Mouse (Mus musculus) midbrain, embryonic 16.5 days (tissue): Measurements from ENCODE around the gene St6galnac3. TPM values are rescaled to one million over a fixed set of nuclear protein-coding genes. Genes with fewer than 3 reads are reported as not detected.

Experiments used
- ATAC-seq: fragments of 200-750 bp; cut with Nextera tagmentation; 2 replicates; pipeline ENCODE4 v1.8.0; 2017; ENCODE audit warnings: moderate TSS enrichment
- H3K27ac ChIP-seq: fragments of 300-500 bp; sonication (generic); 2 replicates; pipeline ENCODE4 v1.5.1; 2014; ENCODE audit warnings: mild to moderate bottlenecking, low read length, mixed read lengths
- H3K27me3 ChIP-seq: fragments of 300-500 bp; sonication (generic); 2 replicates; pipeline ENCODE4 v1.6.1; 2014; ENCODE audit warnings: low read depth, low read length, mixed read lengths; ENCODE audit not compliant: control insufficient read depth, insufficient read depth
- H3K36me3 ChIP-seq: fragments of 300-500 bp; sonication (generic); 2 replicates; pipeline ENCODE4 v1.6.1; 2014; ENCODE audit warnings: mild to moderate bottlenecking, low read length, moderate library complexity, mixed read lengths; ENCODE audit not compliant: control insufficient read depth, insufficient read depth
- H3K4me1 ChIP-seq: fragments of 300-500 bp; sonication (generic); 2 replicates; pipeline ENCODE4 v1.6.1; 2014; ENCODE audit warnings: mild to moderate bottlenecking, low read length, mixed read lengths; ENCODE audit not compliant: control insufficient read depth, insufficient read depth
- H3K4me2 ChIP-seq: fragments of 300-500 bp; sonication (generic); 2 replicates; pipeline ENCODE4 v1.6.1; 2014; ENCODE audit warnings: mild to moderate bottlenecking, low read length, mixed read lengths
- H3K4me3 ChIP-seq: fragments of 300-500 bp; sonication (generic); 2 replicates; pipeline ENCODE4 v1.5.1; 2014; ENCODE audit warnings: low read depth, mild to moderate bottlenecking, low read length, moderate library complexity, mixed read lengths
- H3K9ac ChIP-seq: fragments of 300-500 bp; sonication (generic); 2 replicates; pipeline ENCODE4 v1.6.1; 2014; ENCODE audit warnings: low read depth, low read length, mixed read lengths
- H3K9me3 ChIP-seq: fragments of 300-500 bp; sonication (generic); replicated peaks from 2 replicates; pipeline ENCODE4 v1.6.1; 2014; ENCODE audit warnings: mild to moderate bottlenecking, low read length, mixed read lengths; ENCODE audit not compliant: control insufficient read depth, poor library complexity, severe bottlenecking
- WGBS: fragments of 180-500 bp; shearing (Covaris S2); extraction: QIAGEN DNeasy Blood & Tissue Kit; methylation state at CpG from one replicate; pipeline ENCODE4 v1.1.7; 2014; 5-methylcytosine and 5-hydroxymethylcytosine counted together
- polyA plus RNA-seq: library from polyadenylated mRNA; unstranded; fragments of >200 nt; fragmentation: Nextera tagmentation; extraction: Ambion mirVana; gene quantifications from 2 replicates; pipeline ENCODE4 v1.2.1, GENCODE M21; 2015

St6galnac3 gene
- polyA plus RNA-seq, 1 experiment from 2014 or later = 19.1 TPM

- H3K9ac ChIP-seq = no peak overlapping the region
- H3K27me3 ChIP-seq = no peaks in the 10 kb centered on the region
- ATAC-seq = no peak
- H3K36me3 ChIP-seq = no peaks in the 10 kb centered on the region
- H3K4me1 ChIP-seq = no peaks in the 10 kb centered on the region
- H3K27ac ChIP-seq = no peak overlapping the region
- H3K4me2 ChIP-seq = no peak overlapping the region
- whole genome bisulfite sequencing = 81% methylated on average over 4 of the region's 4 CpGs
- H3K9me3 ChIP-seq = no peaks in the 10 kb centered on the region
- H3K4me3 ChIP-seq = no peak overlapping the region
Observed at GRCm38 (mm10) chr3:153536260-153536659, 188.7 kb downstream of the St6galnac3 start.

GRCm38 (mm10) chr3:153529174-153529573 lies 195.8 kb downstream of the St6galnac3 start:
- no peaks in the 10 kb centered on the region for H3K9me3 ChIP-seq
- ATAC-seq = no peak
- no peak overlapping the region for H3K27ac ChIP-seq
- 78% methylated on average over 6 of the region's 6 CpGs for WGBS
- H3K36me3 ChIP-seq = no peaks in the 10 kb centered on the region
- H3K4me2 ChIP-seq = no peak overlapping the region
- no peak overlapping the region for H3K9ac ChIP-seq
- H3K4me1 ChIP-seq = peaks cover 4% of the 10 kb centered on the region; the same call in 1 of the 2 replicates
- H3K27me3 ChIP-seq = no peaks in the 10 kb centered on the region
- no peak overlapping the region for H3K4me3 ChIP-seq

- H3K27ac ChIP-seq = no peak overlapping the region
- H3K4me2 ChIP-seq = no peak overlapping the region
- no peak overlapping the region for H3K4me3 ChIP-seq
- H3K36me3 ChIP-seq = no peaks in the 10 kb centered on the region
- no peaks in the 10 kb centered on the region for H3K9me3 ChIP-seq
- H3K27me3 ChIP-seq = no peaks in the 10 kb centered on the region
- peaks cover 4% of the 10 kb centered on the region; the same call in 1 of the 2 replicates for H3K4me1 ChIP-seq
- no peak overlapping the region for H3K9ac ChIP-seq
- ATAC-seq = no peak
- 75% methylated on average over 6 of the region's 6 CpGs for WGBS
Observed at GRCm38 (mm10) chr3:153525151-153525768, 199.7 kb downstream of the St6galnac3 start.

- Histone ChIP-seq H3K4me1 (no peaks in the 10 kb centered on the region), H3K4me3 (no peak overlapping the region), H3K27me3 (no peaks in the 10 kb centered on the region), H3K36me3 (no peaks in the 10 kb centered on the region), H3K9ac (no peak overlapping the region), H3K27ac (no peak overlapping the region), H3K4me2 (no peak overlapping the region), H3K9me3 (no peaks in the 10 kb centered on the region)
- ATAC-seq = no peak
- WGBS = 80% methylated on average over 7 of the region's 7 CpGs
Observed at GRCm38 (mm10) chr3:153516848-153517247, 208.1 kb downstream of the St6galnac3 start.

GRCm38 (mm10) chr3:153513501-153514060 lies 211.4 kb downstream of the St6galnac3 start:
- H3K27me3 ChIP-seq = no peaks in the 10 kb centered on the region
- no peak overlapping the region for H3K9ac ChIP-seq
- H3K4me3 ChIP-seq = no peak overlapping the region
- 53% methylated on average over 6 of the region's 6 CpGs for WGBS
- no peak for ATAC-seq
- H3K27ac ChIP-seq = no peak overlapping the region
- no peaks in the 10 kb centered on the region for H3K9me3 ChIP-seq
- no peaks in the 10 kb centered on the region for H3K36me3 ChIP-seq
- H3K4me1 ChIP-seq = peaks cover 21% of the 10 kb centered on the region
- no peak overlapping the region for H3K4me2 ChIP-seq

- Histone ChIP-seq H3K27ac (no peak overlapping the region), H3K4me2 (no peak overlapping the region), H3K9ac (no peak overlapping the region), H3K36me3 (no peaks in the 10 kb centered on the region), H3K4me3 (no peak overlapping the region), H3K27me3 (no peaks in the 10 kb centered on the region), H3K4me1 (peaks cover 26% of the 10 kb centered on the region), H3K9me3 (no peaks in the 10 kb centered on the region)
- ATAC-seq = no peak
- WGBS = 78% methylated on average over 6 of the region's 6 CpGs
Observed at GRCm38 (mm10) chr3:153512545-153512944, 212.4 kb downstream of the St6galnac3 start.

GRCm38 (mm10) chr3:153511151-153511580 lies 213.8 kb downstream of the St6galnac3 start:
- H3K27me3 ChIP-seq = no peaks in the 10 kb centered on the region
- WGBS = 68% methylated on average over 7 of the region's 7 CpGs
- no peak overlapping the region for H3K4me2 ChIP-seq
- no peaks in the 10 kb centered on the region for H3K9me3 ChIP-seq
- H3K4me3 ChIP-seq = no peak overlapping the region
- H3K27ac ChIP-seq = no peak overlapping the region
- H3K9ac ChIP-seq = no peak overlapping the region
- H3K36me3 ChIP-seq = no peaks in the 10 kb centered on the region
- no peak for ATAC-seq
- H3K4me1 ChIP-seq = peaks cover 26% of the 10 kb centered on the region

- Histone ChIP-seq H3K9me3 (no peaks in the 10 kb centered on the region), H3K4me2 (no peak overlapping the region), H3K4me1 (peaks cover 26% of the 10 kb centered on the region), H3K9ac (no peak overlapping the region), H3K4me3 (no peak overlapping the region), H3K27me3 (no peaks in the 10 kb centered on the region), H3K36me3 (no peaks in the 10 kb centered on the region), H3K27ac (peak overlapping the region; percentile 84; the same call in 1 of the 2 replicates)
- whole genome bisulfite sequencing = 79% methylated on average over 9 of the region's 9 CpGs
- ATAC-seq = no peak; the same call in 1 of the 2 replicates
Observed at GRCm38 (mm10) chr3:153510048-153510630, 214.8 kb downstream of the St6galnac3 start.

- peaks cover 26% of the 10 kb centered on the region for H3K4me1 ChIP-seq
- H3K4me2 ChIP-seq = no peak overlapping the region
- WGBS = 50% methylated on average over 4 of the region's 4 CpGs
- no peaks in the 10 kb centered on the region for H3K27me3 ChIP-seq
- H3K4me3 ChIP-seq = no peak overlapping the region
- H3K9me3 ChIP-seq = no peaks in the 10 kb centered on the region
- no peak overlapping the region for H3K9ac ChIP-seq
- peak overlapping the region; percentile 84 for H3K27ac ChIP-seq
- H3K36me3 ChIP-seq = no peaks in the 10 kb centered on the region
- ATAC-seq = peak; percentile 37; the same call in 1 of the 2 replicates
Observed at GRCm38 (mm10) chr3:153509643-153510042, 215.3 kb downstream of the St6galnac3 start.
